Mouse (Mus musculus) heart, postnatal 10 days (tissue): ENCODE data around the gene Olfr1100. TPM values are rescaled to one million over a fixed set of nuclear protein-coding genes. Genes with fewer than 3 reads are reported as not detected.

Source experiments
- DNase-seq, 2 experiments: peaks; one replicate each; pipeline ENCODE4 v3.0.0; 2021
- intact Hi-C: fragments of 180-260 bp; cut with DNase I; formaldehyde crosslinking; loops from one replicate; pipeline ENCODE4 v1.15.1; 2025
- total RNA-seq, 2 experiments: library from RNA; stranded (reverse); gene quantifications; 2 replicates each; pipeline ENCODE4 v1.2.3; 2021

The Olfr1100 gene
- not detected for total RNA-seq

DNA sequence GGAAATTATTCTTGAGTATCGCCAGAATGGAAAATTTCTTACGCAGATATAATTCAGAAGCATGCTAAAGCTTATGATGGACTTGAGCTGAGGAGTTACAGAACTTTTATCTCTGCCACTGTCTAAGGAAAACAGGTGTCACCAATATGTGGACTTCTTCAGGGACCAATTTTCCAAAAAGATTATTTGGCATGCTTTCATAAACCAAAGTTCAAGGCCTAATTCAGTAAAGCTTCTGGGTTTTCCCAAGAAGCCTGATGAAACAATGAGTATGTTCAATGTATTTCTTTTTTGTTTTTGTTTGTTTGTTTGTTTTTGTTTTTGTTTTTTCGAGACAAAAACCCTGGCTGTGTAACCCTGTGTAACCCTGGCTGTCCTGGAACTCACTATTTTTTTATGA lies at the start of gene Olfr1100:
Gene Olfr1100 (minus strand): TSS at position 101 of the 400 bp plus-strand sequence.
- intact Hi-C loops: no loop called here
- no peak for DNase-seq

DNA sequence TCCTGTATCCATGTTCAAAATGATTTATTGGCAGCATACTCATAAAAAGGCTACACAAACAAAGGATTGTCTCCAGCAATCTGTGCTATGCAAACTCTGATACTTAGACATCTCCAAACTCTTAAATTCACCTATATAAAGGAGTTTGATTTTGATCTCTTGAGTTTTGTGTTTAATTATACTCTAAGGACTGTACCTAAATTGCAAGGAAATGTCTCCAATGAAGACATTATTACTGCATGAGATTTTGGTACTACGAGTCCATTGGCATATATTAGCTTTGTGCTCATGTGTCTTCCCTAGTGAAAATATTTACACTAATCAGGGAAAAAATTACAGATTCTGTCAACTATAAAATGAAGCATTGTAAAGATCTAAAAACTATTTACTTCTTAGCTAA lies 47.2 kb upstream of the Olfr1100 start, which contains the start of gene Olfr1104:
Gene Olfr1104 (minus strand): TSS at position 101 of the 400 bp plus-strand sequence.
- intact Hi-C loops: no loop called here
- DNase-seq: no peak

DNA sequence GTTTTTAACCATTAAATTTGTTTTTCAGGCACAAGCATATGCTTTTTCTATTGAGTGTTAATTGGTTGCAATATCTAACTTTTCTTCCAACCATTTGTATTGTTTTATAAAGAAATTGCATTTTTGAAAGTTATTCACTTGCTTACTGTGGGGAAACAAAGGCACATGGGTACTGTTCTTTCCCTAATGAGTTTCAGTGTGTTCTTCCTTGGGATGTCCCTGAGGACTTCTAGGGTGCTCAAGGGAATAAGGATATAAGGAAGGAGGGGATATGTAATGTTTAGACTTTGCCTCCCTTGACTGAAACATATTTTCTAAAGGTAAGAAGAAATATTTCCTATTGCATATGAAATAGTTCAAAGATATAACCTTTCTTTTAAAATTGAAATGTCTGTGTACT lies 18.3 kb upstream of the Olfr1100 start, which contains the start of gene Olfr1102:
Gene Olfr1102 (plus strand): TSS at position 301 of the 400 bp plus-strand sequence.
- intact Hi-C loops: no loop called here
- DNase-seq: no peak

DNA sequence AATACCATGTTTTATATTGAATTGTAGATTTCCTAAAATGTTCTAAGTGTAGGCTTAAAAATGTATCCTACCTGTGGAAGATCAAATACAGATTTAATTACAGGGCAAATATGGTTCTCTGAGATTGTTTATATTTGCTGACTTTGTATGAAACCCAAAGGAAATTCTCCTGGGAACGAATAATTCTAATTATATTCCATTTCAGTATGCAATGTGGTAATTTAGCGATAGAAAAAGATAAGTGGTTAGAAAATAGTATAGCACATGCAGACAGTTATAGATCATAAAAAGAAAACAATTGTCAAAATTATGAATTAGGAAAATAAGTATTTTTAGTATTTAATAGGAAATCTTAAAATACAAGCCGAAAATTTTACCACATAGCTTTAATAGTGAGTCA lies 11.4 kb upstream of the Olfr1100 start, which contains the start of gene Olfr1101:
Gene Olfr1101 (minus strand): TSS at position 101 of the 400 bp plus-strand sequence.
- intact Hi-C loops: no loop called here
- DNase-seq: no peak

DNA sequence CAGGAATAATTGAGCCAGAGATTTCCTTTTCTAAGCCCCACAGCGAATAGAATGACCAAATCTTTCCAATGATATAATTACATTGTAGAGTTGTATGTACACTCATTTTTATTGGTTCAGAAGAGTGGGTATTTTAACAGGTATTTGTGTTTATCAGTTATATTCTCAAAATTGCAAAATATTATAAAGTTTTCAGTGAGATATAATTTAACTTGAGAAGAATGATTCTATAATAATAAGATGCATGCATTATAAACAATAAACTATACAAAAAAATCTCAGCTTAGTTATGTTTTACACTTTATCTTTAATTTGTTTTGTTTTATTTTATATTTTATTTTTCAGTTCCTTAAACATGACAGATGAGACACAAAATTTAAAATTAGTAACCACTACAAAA lies 19.2 kb downstream of the Olfr1100 start, which contains the start of gene Olfr1099:
Gene Olfr1099 (minus strand): TSS at position 101 of the 400 bp plus-strand sequence.
- intact Hi-C loops: no loop called here
- DNase-seq: no peak

DNA sequence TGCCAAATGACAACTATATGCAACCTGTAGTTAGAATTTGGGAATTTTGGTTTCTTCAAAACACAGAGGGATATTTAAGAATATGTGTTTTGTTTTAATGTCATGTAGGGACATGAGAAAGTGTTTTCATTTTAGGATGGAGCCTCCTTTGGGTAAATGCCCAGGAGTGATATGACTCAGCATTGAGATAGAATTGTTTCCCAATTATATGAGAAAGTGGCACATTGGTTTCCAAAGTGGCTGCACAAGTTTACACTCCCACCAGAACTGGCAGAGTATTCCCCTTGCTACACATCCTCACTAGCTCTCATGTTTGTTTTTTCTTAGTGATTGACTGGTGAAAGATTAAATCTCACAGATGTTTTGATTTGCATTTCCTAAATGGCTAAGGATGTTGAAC lies 53.2 kb downstream of the Olfr1100 start:
- no peak for DNase-seq
- intact Hi-C loops: no loop called here

Other genes starting within 250 kb of the Olfr1100 start
- gene Olfr1089, start 246.3 kb downstream of the Olfr1100 start, total RNA-seq: not detected
- not detected for gene Olfr1090, start 221.0 kb downstream of the Olfr1100 start, total RNA-seq
- gene Olfr1093, start 197.5 kb downstream of the Olfr1100 start, total RNA-seq: not detected
- gene Olfr141, start 169.9 kb downstream of the Olfr1100 start, total RNA-seq: not detected
- gene Olfr1094, start 155.3 kb downstream of the Olfr1100 start, total RNA-seq: not detected
- gene Olfr1095, start 128.3 kb downstream of the Olfr1100 start, total RNA-seq: not detected
- not detected for gene Gm13723, start 105.2 kb downstream of the Olfr1100 start, total RNA-seq
- gene Olfr1097, start 87.7 kb downstream of the Olfr1100 start, total RNA-seq: not detected
- gene Olfr1098, start 55.4 kb downstream of the Olfr1100 start, total RNA-seq: not detected
- not detected for gene Olfr1099, start 19.3 kb downstream of the Olfr1100 start, total RNA-seq
- gene Olfr1101, start 11.3 kb upstream of the Olfr1100 start, total RNA-seq: not detected
- gene Olfr1102, start 18.4 kb upstream of the Olfr1100 start, total RNA-seq: not detected
- gene Olfr1104, start 47.1 kb upstream of the Olfr1100 start, total RNA-seq: not detected
- gene Olfr1105, start 56.6 kb upstream of the Olfr1100 start, total RNA-seq: not detected
- gene Olfr1106, start 72.3 kb upstream of the Olfr1100 start, total RNA-seq: not detected
- gene Olfr1107, start 95.9 kb upstream of the Olfr1100 start, total RNA-seq: not detected
- gene Olfr1109, start 116.1 kb upstream of the Olfr1100 start, total RNA-seq: not detected
- gene Olfr259, start 134.6 kb upstream of the Olfr1100 start, total RNA-seq: not detected
- gene Olfr1110, start 160.3 kb upstream of the Olfr1100 start, total RNA-seq: not detected
- not detected for gene Olfr1111, start 172.7 kb upstream of the Olfr1100 start, total RNA-seq
- gene Olfr1112, start 207.8 kb upstream of the Olfr1100 start, total RNA-seq: not detected
- not detected for gene Olfr1113, start 229.0 kb upstream of the Olfr1100 start, total RNA-seq